Mouse (Mus musculus) effector memory CD4-positive, alpha-beta T cell, adult 7 months (primary cell): ENCODE measurements around the gene Cyp2c65. TPM values are rescaled to one million over a fixed set of nuclear protein-coding genes. Genes with fewer than 3 reads are reported as not detected.

Experiments
- polyA plus RNA-seq: library from polyadenylated mRNA; unstranded; fragments of 100-300 nt; shearing (Covaris generic); gene quantifications from one replicate; pipeline ENCODE4 v1.2.1, GENCODE M21; 2017

The Cyp2c65 gene
- not detected for polyA plus RNA-seq

DNA sequence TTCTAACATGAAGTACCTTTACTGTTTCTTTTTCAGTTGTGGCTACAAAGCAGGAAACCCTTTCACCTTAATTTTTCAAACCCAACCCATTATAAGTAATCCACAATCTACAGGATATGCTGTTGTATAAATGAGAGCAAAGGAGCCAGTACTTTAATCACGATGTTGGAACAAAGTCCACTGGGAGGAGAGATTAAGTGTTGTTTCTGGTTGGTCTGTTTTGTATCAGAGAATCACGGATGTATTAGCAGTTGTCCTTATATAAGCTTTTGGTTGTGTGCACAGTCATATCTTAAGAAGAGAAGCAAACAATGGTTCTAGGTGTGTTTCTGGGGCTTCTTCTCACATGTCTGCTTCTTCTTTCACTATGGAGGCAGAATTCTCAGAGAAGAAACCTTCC is at the start of gene Cyp2c65:
Cyp2c65 (plus strand) TSS at position 297 of the 400 bp plus-strand sequence.

DNA sequence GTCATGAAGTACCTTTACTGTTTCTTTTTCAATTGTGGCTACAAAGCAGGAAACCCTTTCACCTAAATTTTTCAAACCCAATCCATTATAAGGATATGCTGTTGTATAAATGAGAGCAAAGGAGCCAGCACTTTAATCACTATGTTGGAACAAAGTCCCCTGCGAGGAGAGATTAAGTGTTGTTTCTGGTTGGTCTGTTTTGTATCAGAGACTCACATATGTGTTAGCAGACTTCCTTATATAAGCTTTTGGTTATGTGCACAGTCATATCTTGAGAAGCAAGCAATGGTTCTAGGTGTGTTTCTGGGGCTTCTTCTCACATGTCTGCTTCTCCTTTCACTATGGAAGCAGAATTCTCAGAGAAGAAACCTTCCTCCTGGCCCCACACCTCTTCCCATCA is 52.8 kb downstream of the Cyp2c65 start, which contains the start of gene Cyp2c66:
Cyp2c66 (plus strand) TSS at position 255 of the 400 bp plus-strand sequence.

Other genes with a start within 250 kb of the Cyp2c65 start
- gene Noc3l, start 241.8 kb upstream of the Cyp2c65 start, polyA plus RNA-seq = 9.3 TPM
- 5.0 TPM for gene Tbc1d12, start 224.4 kb upstream of the Cyp2c65 start, polyA plus RNA-seq
- gene Hells, start 130.1 kb upstream of the Cyp2c65 start, polyA plus RNA-seq = 26.8 TPM
- gene Cyp2c55, start 54.0 kb upstream of the Cyp2c65 start, polyA plus RNA-seq = not detected
- gene Cyp2c66, start 52.9 kb downstream of the Cyp2c65 start, polyA plus RNA-seq = not detected
- not detected for gene Cyp2c29, start 208.4 kb downstream of the Cyp2c65 start, polyA plus RNA-seq